Mouse (Mus musculus) layer of hippocampus, adult 9-11 months (tissue): ENCODE measurements around the gene Cox10.

ENCODE experiments used
- DNase-seq: peaks from one replicate; pipeline ENCODE4 v3.0.0; 2022

Cox10 gene

DNA sequence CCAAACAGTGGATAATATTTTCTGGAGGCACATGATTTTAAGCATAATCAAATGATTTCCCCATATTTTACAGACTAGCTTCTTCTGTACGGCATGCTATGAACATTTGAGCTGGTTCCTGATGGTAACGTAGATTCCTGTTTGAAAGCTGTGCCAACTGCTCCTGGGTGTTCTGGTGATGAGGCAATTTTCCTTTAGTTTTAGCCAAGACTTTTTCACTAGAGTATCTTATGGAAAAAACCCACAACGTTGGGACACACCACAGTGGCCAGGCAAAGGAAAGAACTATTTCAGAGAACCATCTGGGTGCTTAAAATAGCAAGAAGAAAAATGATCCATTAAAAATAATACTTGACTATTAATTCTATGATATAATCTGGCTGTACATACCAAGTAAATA lies 35.2 kb downstream of the Cox10 start:
- DNase-seq: peak; percentile 7

DNA sequence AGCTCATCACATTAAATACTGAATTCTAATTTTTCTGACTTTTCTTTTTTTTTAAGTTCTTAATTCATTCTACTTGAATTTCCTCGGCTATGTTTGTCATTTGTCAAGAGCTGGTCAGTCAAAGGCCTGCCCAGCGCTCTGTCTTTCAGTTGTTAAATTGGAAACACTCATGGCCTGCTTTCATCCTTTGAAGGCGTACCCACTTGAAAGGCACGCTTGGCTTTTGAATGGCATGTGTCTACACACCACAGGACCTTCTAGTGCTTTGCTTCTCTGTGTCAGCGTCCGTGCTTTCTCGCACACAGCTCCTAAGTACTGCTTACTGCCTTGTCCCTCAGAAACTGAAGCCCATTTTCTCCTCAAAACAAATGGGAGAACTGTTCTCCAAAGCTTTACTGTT lies 38.0 kb downstream of the Cox10 start:
- DNase-seq: no peak

DNA sequence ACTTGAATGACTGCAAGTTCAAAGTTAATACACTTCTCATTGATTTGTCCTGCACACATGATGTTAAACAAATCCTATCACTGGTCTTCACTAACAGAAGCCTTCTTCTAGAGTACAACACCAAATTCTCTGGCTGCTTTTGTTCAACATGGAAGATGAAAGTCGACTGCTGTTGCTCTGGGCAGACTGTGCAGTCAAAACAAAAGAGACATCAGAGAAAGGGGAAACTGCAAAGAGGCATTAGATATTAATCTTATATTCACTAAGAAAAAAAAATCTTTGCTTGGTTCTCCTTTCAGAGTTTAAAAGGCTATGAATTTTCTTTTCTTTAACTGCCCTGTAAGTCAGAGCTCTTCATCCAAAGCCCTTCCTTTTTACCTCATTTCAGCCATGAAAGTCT lies 39.7 kb downstream of the Cox10 start:
- DNase-seq: no peak

DNA sequence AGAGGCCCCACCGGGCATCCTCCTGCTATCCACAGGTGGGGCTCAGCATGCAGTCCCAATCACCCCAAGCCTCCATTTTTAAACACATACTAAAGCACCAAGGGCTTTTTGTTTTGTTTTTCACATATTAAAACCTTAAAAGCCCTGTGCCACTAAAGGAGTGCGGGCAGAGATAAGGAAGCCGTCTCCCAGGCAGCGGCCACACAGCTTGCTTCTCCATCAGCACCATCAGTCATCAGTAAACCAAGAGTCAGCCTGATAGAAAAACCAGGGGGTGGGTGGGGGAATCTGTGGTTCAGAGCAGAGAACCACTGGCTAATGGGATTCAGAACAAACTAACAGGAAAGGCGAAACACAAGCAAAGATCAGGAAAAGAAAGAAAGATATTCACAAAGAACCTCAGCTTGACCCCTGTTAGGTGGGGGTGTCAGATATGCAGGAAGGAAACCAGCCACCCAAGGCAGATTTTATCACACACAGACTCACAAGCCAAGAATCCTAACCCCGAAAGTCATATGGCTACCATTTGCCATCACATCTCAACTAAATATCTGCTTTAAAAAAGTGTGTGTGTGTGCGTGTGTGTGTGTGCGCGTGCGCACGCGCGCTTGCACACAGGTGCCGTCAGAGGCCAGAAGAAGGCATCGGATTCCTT lies 41.7 kb downstream of the Cox10 start:
- no peak for DNase-seq

DNA sequence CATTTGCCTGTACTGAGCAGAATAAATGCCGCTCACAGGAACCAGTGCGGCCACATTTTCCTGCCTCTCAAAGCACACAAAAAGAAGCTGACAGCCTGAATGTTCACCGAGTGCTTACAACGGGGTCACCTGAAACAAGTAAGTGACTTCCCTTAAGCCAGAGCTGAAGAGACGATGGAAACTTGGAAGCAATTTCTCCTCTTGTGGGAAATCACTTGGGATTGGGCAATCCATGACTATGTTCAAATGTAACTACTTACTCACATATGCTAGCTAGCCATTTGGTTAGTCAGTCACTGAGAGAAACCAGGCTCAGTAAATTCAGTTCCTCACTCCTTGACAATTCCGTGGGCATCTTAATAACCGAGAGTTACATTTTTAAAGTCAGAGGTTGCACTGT lies 43.0 kb downstream of the Cox10 start:
- DNase-seq: no peak

DNA sequence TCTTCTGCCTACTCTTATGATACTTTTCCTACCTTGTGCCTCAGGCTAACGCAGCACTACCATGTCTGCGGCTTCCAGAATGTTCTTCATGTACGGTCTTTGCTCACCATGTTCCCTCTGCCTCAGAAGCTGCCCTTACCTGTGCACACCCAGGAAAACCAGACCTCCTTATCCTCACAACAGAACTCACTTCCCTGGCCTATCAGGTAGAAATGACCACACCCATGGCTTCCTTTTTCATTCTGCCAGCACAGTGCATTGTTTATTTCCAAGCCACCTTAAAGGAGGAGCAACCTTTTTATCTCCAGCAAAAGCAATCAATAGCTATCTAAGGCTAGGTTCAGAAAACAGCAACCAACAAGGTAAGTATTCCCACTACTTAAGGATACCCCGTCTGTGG lies 43.6 kb downstream of the Cox10 start:
- no peak for DNase-seq

DNA sequence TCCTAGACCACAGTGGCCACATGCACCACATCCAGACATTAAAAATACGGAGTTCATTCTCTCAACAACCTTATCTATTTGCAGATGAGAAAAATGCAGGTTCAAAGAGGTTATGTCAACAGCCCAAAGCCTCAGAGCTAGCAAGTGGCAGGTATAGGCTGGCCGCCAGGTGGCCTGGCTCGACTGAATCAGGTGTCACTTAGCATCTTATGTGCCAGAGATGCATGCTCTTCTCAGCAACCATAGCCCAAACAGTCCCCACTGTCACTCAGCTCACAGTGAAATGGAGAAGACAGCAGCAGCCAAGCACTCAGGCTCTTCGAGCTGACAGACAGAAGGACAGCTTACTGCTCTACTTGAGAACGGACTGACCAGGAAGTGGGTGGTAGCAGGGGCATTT lies 44.6 kb downstream of the Cox10 start:
- DNase-seq: no peak

DNA sequence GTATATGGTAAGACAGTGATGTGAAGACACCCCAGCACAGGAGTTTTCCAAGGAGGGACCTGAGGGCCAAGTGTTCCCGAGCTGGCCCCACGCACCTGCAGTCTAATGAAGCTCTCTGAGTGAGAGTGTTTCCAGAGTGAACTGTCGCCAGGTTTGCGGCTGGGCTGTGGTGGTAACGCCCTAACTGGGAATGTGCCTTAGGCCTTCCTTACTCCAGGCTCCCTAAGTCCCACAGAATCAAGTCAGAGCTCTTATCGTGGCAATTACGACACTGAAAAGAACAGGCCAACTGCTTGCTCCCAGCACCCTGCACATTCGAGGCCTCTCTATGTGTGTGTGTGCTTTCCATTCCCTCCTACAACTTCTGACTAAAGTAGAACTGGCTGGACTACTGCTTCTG lies 51.8 kb downstream of the Cox10 start:
- DNase-seq: no peak

DNA sequence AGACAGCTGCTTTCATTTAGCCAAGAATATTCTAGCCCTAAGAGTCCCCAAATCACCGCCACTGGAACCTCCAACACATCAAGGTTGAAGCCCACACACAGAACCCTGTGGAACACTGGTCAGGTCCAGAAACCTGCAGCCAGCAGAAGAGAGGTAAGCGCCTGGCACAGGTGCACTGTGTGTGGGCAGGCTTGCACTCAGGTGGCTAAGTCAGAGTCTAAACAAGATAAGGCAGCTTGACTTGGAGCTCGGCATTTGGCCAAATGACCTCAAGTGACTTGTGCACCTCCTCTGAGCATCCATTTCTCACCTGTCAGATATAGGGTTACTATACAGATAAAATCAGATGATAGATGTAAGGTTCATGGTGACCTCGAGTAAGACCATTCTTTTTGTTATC lies 53.4 kb downstream of the Cox10 start:
- DNase-seq: no peak

DNA sequence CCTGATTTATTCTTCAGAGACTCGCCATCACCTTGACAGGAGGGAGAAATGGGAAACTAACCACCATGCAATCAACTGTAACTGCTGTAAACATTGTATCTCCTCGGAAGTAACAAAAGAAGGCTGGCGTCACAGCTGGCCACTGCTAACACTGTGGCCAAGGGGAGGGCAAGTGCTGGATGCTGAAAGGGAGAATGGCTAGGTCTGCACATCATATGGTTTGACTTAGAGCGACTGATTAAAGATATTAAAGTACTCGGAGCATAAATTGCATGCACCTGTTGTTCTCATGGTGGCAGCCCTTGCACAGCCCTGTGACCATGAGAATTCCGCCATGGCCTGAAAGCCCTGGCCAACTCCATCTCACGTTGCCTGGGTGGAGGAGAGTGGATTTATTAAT lies 54.7 kb downstream of the Cox10 start:
- no peak for DNase-seq

DNA sequence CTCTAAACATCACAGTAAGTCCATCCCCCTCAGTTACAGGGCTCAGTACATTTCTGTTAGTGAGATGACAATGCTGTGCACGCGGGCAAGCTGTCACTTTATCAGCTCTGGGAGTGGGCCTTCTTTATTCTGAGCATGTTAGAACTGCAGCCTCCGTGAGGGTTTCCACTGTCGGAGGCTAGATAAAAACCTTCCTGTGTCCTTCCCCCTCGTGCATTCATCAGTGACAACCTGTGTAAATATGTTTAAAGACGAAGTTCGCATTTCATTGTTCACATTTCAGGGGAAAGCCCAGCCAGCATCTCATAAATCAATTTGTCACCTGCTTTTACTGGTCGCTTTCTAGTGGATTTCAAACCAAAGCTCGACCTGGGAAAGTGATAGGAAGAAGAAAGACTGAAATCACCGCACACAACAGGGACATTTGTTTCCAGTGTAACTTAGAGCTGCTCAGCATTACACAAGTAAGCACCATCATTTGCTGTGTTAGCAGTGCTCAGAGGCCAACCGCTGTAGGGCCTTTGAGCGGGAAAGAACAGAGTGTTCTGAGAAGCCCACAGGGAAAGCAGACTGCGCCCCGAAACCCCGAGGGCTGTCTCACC lies 55.8 kb downstream of the Cox10 start:
- DNase-seq: no peak

DNA sequence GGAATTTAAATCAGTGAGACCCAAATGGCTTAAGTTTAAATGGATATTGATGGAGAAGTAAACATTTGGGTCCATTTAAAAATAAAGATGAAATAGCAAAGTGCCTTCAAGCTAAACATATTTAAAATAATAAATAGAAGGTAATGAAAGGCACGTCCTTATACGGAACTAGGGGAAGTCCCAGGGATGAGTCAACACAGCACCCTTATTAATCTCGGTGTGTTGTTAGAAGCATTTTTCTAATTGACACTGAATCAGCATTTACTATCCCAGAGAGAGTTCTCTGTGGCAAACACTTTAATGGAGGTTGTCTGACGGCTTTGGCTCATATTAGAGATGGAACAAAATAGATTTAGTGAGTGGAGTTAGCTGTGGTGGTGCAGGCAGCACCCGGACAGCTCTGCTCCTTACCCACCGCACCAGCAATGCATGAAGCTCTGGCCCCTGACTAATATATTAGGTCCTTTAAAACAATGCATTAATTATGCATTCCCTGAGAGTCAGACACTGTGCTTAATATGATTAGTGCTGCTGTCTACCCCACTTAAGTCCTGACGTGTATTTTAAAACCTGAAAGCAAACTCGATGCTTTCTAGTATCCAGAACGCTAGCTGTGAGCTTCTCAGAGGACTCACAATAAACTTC lies 56.7 kb downstream of the Cox10 start:
- no peak for DNase-seq

DNA sequence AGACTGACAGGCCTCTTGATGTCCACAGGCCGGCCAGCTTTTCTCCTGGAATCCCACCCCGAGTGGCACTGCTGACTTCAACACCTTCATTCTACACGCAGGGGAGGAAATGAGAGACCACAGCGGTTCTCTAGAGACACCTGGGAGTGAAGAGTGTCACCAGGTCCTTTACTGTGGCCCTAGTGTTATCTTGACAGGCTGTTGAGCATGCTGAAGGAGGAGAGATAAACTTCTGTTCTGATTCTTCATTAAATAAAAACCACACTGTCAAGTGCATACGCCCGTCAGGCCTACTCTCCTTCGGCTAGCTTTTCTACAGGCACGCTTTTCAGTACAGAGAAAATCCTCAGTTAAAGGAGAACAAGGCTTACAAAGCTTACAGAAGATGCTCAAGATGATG lies 60.0 kb downstream of the Cox10 start:
- no peak for DNase-seq

DNA sequence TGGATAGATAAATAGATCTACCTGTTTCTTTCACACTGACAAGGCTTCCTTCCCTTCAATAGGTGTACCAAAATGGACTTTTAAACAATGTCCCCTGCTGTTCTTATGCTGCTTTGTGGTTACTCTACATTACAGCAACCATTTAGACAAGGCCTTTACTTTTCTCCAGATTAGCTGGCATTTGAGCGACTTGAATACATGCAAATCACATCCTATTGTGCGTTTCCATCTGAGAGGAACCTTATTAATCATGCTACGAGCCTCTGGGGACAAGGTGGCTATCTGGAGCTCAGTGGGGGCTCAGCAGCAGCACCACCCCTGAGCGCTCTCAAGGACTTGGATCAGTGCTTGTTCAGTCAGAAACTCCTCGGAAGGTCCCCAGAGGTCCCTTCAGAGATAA lies 61.1 kb downstream of the Cox10 start:
- DNase-seq: no peak

DNA sequence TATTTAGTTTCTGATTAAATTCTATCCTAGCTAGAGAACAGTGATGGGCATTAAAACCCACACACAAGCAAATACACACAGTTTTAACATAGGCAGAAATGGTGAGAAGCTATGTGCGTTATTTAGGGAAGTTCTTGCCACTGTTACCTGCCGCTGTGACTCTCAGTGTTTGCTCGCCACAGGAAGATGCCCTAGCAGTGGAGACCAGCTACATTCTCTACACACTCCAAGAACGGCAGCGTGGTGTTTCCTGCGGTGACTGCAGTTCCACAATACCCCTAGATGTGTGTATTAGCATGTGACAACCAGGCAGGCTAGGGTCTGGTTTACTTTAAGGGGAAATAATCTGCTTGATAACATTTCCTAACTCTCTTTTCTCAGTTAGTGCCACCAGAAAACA lies 64.0 kb downstream of the Cox10 start:
- DNase-seq: no peak

DNA sequence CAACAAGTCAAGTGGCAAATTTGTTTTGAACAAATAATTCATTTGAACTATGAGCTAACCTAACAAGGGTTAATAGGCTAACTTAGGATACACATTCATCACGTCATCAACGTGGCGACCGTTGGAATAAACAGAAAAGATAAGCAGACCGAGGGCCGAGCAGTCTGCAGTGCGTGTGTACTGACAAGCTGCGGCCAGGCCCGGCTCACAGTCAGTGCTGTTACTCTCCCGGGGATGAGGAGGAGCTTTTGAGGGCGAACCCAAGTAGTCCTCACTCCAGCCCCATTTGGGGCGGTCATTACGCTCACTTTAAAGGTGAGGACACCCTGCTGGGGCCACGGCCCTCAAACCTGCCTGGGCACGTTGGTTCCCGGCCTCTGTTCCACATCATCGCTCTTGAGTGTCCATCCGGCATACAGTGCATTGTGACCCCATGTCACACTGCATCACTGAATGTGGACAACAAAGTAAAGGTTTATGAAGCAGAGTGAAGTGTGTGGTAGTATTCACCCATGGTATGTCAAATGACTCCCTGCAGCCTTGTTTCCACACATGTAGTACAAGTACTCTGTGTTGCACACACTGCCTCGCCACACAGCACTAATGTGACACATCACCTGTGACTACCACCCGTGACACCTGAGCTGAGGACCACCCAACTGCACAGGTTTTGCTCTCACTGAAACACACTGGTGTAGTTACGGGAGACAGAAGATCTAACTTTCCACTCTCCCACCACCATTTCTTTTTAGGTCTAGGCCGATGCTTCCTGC lies 68.4 kb downstream of the Cox10 start:
- no peak for DNase-seq

DNA sequence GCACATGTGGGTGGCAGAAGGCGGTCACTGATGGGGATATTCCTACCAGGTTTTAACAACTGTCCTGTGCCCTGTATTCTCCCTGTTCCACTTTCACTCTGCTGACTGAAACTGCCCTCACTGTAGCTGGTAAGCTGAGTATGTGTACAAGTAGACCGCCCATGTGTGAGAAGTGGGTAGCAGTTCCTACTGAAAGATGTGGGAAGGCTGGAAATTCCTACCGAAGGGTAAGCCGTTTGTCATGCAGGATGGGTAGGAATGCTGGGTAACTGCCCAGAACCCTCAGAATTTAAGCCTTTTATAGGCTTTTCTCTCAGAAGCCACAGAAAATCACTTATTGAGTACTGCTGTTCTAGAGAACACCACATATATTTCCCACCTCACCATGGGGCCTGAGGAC lies 75.1 kb downstream of the Cox10 start:
- DNase-seq: no peak

DNA sequence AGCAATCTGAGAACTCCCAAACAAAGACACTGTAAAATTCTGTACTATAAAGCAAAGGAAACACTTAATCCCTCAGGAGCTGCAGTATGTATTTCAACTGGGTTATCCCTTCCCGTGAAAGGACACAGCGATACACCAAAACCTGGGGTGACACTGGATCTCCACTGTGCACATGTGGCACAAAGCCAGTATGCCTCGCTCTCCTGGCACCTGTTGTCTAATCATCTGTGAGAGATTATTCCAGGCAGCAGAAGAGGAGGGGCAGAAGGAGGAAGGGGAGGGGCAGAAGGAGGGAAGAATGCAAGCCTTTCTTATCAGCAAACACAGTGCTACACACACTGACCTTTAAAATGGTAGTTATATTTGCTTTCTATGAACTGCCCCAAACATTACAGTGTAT lies 75.8 kb downstream of the Cox10 start:
- no peak for DNase-seq

DNA sequence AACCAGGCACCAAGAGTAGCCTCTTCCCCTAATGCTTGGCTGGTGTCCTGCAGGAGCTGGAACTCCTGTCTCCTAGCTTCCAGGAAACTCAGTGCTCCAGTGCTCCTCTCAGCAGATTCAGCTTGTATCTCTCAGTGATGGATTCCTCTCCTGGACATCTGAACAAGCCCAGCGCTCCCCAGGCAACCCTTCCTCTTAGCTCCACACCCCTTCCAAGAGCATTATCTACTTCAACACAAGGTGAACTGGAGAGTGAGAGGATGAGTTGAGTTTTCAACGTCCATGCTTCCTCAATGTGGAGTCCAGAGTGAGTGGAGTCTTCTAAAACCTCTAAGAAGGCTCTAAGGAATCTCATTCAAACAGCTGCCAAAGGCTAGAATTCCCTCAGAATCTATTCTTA lies 76.6 kb downstream of the Cox10 start:
- DNase-seq: no peak

DNA sequence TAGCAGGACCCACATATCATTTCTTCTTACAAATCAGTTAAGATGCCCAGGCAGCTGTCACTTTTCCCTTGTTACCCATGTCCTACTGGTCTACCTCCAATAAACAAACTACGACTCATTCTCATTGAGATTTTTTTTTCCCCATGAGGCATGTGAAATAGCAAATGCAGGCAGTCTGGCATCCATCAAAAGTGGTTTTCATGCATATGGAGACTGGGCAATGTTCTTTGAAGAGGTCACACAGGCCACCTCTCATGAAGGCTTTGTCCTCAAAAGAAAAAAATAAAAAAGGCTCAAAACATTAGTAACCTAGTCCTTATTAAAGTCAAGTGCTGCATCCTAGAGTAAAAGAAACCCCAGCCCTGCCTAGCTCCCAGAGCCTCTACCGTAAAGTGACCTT lies 78.2 kb downstream of the Cox10 start:
- no peak for DNase-seq

DNA sequence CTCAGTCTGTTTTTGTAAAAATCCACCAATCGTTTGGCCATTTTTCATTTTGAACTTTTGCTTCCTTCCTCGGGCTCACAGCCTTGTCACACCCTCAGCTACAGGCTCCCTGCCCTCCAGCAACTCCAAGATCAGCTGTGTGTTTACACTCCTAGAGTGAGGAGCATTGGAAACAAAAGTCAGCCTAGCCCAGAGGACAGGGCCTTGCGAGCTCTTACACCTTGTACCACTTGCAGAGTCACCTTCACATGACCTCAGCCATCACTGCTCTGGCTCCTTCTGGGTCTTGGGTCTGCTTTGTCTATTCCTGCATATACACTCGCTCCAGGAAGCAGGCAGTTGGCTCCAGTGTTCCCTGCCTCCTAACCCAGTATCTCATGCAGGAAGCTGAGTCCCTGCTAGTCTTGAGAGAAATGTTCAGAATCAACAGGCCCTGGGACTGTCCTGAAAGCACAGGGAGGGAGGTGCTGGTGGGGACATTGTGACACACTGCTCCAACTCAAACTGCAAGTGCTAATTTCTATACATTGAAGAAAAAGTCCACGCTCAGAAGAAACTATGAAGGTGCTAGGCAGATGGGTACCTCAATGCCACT lies 79.0 kb downstream of the Cox10 start:
- no peak for DNase-seq

DNA sequence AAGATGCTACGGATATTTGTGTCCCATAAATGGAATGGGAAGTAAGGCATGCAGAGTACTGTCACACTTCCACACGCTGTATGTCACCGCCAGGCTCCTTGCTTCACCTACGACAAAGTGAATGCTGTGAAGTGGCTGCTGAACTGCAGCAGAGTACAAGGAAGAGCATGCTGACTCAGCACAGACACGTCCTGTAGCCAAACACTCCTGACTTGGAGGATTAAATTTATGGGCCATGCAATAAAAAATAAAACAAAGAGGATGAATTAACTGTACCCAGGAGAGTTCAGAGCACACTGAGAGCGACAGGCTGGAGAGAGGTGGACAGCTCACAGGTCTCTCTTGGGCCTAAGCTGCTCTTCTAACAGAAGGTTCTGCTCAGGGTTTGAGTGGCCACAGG lies 79.8 kb downstream of the Cox10 start:
- no peak for DNase-seq

DNA sequence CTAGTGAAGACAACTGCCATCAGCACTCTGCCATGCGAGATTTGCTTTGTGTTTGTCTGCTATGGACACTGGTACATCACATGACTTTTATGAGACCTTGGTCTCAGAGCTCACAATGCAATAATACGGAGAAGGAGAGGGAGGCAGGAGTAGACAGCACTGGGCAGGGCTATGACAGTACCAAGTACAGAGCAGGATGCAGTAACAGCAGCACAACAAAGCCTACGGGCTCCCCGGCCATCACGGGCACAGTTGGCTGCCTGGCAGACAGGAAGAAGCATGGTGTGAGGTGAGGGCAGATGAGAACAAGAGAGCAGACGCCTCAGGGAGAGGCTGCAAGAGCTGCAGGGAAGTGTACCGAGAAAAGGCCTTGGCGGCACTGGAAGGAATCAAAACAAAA lies 87.3 kb downstream of the Cox10 start:
- DNase-seq: no peak

DNA sequence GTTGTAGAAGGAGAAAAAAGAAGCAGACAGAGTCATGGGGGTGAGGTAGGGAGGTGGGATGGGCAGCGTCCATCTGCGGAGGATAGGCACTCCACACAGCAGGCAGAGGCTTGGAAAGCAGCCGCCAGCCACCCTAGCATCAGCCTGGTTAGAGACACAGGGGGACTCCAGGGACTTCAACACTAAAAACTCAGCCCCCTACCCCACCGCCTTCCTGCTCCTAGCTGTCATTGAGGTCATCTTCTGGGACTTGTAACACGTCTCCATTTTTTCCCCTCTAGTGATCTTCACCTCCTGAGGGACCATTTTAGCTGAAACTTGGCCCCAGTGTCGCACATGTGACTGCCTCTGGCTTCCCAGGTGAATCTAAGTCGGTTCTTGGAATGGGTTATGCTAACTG lies 88.5 kb downstream of the Cox10 start:
- DNase-seq: no peak
